8 mouse cellular contexts compared by ENCODE assay signal in the genomic region with DNA sequence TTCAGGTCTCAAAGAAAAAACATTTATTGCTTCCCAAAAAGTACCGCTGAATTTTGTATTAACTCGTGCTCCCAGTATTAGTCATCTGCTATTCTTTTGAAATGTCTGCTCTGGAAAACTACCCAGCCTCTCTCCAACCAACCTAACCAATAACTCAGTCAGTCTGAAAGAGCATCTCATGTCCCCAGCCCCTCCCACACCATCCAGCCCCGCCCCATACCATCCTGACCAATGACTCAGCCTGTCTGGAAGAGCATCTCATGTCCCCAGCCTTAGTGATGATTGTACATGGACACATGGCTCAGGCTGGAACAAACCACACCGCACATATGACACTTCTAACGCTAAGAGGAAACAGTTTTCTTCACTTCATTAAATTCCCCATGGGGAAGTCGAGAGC. TPM values are rescaled to one million over a fixed set of nuclear protein-coding genes. Genes with fewer than 3 reads are reported as not detected.
"Had no signal": no experiment of that assay in that cellular context is flagged by ENCODE, and none has a peak within 500 bp of the region (broad histone marks: within the 10 kb centered on the region; RNA-seq: fewer than 3 reads in every experiment).

No protein-coding gene starts in this region.

- DNase-seq: kidney, adult 9 months; kidney, postnatal 36 days; left cerebral cortex, postnatal 4 days; lung, adult 18-20 months; right cerebral cortex, adult 18-20 months; right cerebral cortex, postnatal 25 days had no signal

RNA-seq across cellular contexts. Expression of a gene that starts 58.1 kb away (rescaled TPM):
- total RNA-seq: liver, adult 2 months; megakaryocyte-erythroid progenitor cell, adult 5-6 weeks had no signal
